Mouse (Mus musculus): Measurements from ENCODE around the gene Aldh18a1. TPM values are rescaled to one million over a fixed set of nuclear protein-coding genes. Genes with fewer than 3 reads are reported as not detected.

The Aldh18a1 gene
- polyA plus RNA-seq, 1 experiment from 2014 or later, result 62.7 TPM

DNA sequence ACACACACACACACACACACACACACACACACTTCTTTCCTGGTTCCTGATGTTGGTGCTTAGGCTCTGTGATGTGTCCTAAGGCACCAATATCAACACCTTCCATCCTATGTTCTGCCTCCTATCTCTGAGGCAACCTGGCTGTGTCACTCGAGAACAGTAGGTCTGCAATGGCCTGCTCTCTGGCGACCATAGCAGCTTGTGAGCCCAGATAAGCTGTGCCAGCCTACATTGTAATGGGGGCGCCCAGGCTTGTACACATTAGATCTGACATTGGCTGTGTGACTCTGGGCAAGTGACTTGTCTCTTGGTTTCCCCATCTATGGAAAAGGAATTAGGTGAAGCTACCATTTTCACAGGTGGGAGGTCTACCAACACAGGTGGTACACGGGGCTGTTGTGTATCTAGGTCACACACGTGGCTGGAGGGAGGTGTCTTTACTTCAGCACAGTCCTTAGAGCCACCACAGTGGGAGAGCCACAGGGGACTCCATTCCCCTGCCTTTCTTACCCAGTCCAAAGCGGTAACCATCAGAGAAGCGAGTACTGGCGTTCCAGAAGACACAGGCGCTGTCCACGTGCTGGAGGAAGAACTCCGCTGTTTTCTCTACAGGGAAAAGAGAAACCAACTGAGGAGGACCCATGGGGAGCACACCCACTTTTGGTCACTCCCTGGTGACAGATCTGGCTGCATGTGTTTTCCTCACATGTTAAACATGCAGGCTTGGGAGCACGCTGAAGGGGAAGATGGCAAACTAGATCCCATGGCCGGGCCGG is 35.1 kb downstream of the Aldh18a1 start:
- Histone ChIP-seq H3K4me2 (replicated peaks; ENCODE audit: low read depth, low read length) (no peak overlapping the region), H3K9ac (ENCODE audit: low read depth, low read length) (no peak overlapping the region), H3K4me3 (ENCODE audit: low read depth, low read length) (no peak overlapping the region), H3K4me1 (replicated peaks; ENCODE audit: control insufficient read depth, insufficient read depth, low read length) (no peaks in the 10 kb centered on the region), H3K36me3 (ENCODE audit: control insufficient read depth, insufficient read depth, low read length) (peaks cover 21% of the 10 kb centered on the region), H3K9me3 (ENCODE audit: control insufficient read depth, low read length) (no peaks in the 10 kb centered on the region), H3K27me3 (ENCODE audit: control insufficient read depth, insufficient read depth, low read length) (no peaks in the 10 kb centered on the region), H3K27ac (ENCODE audit: low read depth, low read length) (no peak overlapping the region)
- 95% methylated on average over 14 of the region's 14 CpGs for WGBS
- ATAC-seq (ENCODE audit: low FRiP score) (no peak), DNase-seq (ENCODE audit: low spot score) (no peak)

DNA sequence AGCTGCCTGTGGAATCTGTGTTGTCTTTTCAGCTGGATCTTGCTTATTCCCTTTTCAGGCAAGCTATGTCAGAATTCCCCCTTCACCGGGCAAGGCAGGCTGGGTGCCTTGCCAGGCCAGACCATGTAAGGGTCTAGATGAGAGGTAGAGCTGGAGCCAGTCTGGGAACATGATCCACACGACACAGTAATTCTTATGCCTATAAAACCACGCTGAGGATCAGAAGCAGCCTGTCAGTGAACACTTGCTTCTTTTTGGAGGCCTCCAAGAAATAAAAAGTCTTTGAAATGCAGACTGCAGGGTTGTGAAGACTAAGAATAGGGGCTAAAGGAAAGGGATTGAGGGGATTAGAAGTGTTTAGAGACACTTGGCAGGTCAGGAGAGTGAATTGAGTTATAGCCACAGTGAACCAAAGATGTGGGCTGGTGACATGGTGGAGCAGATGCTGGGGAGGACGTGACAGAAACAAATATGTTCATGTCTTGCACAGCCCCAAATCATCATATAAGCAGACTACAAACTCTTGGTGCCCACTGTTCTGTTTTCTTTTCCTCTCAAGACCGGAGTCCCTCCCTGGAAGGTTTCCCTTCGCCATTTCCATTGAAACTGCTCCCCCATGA is 38.6 kb downstream of the Aldh18a1 start:
- WGBS, result 72% methylated on average over 6 of the region's 6 CpGs
- H3K27ac ChIP-seq (ENCODE audit: low read depth, low read length), result no peak overlapping the region
- no peak overlapping the region for H3K4me3 ChIP-seq (ENCODE audit: low read depth, low read length)
- no peaks in the 10 kb centered on the region for H3K4me1 ChIP-seq (replicated peaks; ENCODE audit: control insufficient read depth, insufficient read depth, low read length)
- H3K36me3 ChIP-seq (ENCODE audit: control insufficient read depth, insufficient read depth, low read length), result peaks cover 9% of the 10 kb centered on the region; the same call in 1 of the 2 replicates
- no peaks in the 10 kb centered on the region for H3K9me3 ChIP-seq (ENCODE audit: control insufficient read depth, low read length)
- ATAC-seq (ENCODE audit: low FRiP score) (no peak), DNase-seq (ENCODE audit: low spot score) (no peak)
- no peaks in the 10 kb centered on the region for H3K27me3 ChIP-seq (ENCODE audit: control insufficient read depth, insufficient read depth, low read length)
- H3K4me2 ChIP-seq (replicated peaks; ENCODE audit: low read depth, low read length), result no peak overlapping the region
- no peak overlapping the region for H3K9ac ChIP-seq (ENCODE audit: low read depth, low read length)

DNA sequence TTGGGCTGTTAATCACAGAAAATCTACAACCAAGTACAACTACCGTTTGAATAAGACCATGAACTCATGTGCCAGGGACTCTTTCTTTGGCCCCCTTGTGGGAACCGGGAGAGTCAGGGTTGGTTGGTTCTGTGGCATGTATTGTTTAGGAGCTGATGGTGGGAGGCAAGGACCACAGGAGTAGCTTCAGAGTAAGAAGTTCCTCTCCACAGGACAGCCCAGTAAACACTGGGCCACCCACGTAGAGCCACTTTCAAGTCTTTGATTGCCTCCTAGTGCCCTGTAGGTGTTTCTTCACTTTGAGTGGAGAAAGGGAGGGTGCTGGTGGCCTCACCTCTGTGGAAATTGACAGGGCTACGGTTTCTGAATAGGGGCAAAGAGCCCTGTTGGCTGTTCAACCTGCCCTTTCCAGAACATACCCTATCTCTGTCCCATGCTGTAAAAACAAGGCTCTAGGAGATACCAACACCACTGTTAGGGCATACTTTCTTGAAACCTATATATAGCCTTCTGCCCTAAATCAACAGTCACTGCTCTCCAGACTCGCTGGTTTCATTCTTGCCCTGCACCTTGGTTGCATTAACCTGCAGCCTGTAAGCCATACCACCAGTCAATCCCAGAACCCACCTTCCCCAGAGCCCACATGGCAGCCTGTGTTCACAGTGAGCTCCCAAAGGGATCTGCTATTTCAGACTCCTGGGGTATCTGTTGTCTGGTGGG is 39.3 kb downstream of the Aldh18a1 start:
- DNase-seq (ENCODE audit: low spot score), result peak; percentile 18
- Histone ChIP-seq H3K4me3 (ENCODE audit: low read depth, low read length) (no peak overlapping the region), H3K9ac (ENCODE audit: low read depth, low read length) (no peak overlapping the region), H3K4me2 (replicated peaks; ENCODE audit: low read depth, low read length) (no peak overlapping the region), H3K9me3 (ENCODE audit: control insufficient read depth, low read length) (no peaks in the 10 kb centered on the region), H3K27ac (ENCODE audit: low read depth, low read length) (no peak overlapping the region), H3K27me3 (ENCODE audit: control insufficient read depth, insufficient read depth, low read length) (no peaks in the 10 kb centered on the region), H3K4me1 (replicated peaks; ENCODE audit: control insufficient read depth, insufficient read depth, low read length) (no peaks in the 10 kb centered on the region), H3K36me3 (ENCODE audit: control insufficient read depth, insufficient read depth, low read length) (0 out of 2 replicates have a peak, but pooled peaks cover 4% of the 10 kb centered on the region)
- ATAC-seq (ENCODE audit: low FRiP score), result no peak
- WGBS, result 31% methylated on average over 5 of the region's 5 CpGs

DNA sequence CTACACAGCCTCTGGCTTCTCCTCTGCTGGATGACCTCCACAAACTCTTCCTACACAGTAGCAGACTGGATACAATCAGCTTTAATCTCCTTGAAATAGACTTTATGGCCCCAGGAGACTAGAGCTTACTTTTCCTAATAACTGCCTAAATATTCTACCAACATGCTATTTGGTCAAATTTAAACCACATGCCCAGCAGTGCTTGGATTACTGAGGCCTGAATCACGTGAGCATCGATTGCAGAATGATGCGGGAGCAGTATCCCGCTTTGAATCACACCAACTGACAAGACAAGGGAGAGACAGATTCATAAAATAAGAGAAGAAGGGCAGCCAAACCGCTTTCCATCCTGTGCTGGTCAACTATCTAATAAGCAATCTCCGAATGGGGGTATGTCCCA is 39.9 kb downstream of the Aldh18a1 start:
- ATAC-seq (ENCODE audit: low FRiP score) (no peak), DNase-seq (ENCODE audit: low spot score) (no peak)
- whole genome bisulfite sequencing, result 82% methylated on average over 6 of the region's 6 CpGs
- no peak overlapping the region for H3K9ac ChIP-seq (ENCODE audit: low read depth, low read length)
- no peaks in the 10 kb centered on the region for H3K9me3 ChIP-seq (ENCODE audit: control insufficient read depth, low read length)
- H3K4me2 ChIP-seq (replicated peaks; ENCODE audit: low read depth, low read length), result no peak overlapping the region
- 0 out of 2 replicates have a peak, but pooled peaks cover 1% of the 10 kb centered on the region for H3K36me3 ChIP-seq (ENCODE audit: control insufficient read depth, insufficient read depth, low read length)
- no peaks in the 10 kb centered on the region for H3K4me1 ChIP-seq (replicated peaks; ENCODE audit: control insufficient read depth, insufficient read depth, low read length)
- H3K27me3 ChIP-seq (ENCODE audit: control insufficient read depth, insufficient read depth, low read length), result no peaks in the 10 kb centered on the region
- no peak overlapping the region for H3K27ac ChIP-seq (ENCODE audit: low read depth, low read length)
- H3K4me3 ChIP-seq (ENCODE audit: low read depth, low read length), result no peak overlapping the region

DNA sequence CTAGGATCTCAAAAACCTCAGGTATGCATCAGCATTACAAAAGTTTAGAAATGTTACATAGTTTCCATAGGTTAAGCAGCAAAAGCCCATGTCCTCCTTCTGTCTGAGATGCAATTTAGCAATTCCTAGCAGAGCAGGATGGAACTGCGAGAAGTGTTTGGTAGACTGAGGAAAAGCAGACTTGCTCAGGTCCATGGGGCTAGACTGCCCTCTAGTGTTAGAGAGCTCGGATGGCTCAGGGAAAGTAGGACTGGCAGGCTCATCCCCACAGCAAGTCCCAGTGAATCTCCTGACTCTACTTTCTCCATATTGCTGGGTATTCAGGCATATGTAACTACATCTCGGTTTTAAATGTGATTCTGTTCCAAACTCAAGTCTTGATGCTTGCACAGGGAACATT is 43.4 kb downstream of the Aldh18a1 start:
- ATAC-seq (ENCODE audit: low FRiP score) (peak; percentile 73; the same call in 1 of the 2 replicates), DNase-seq (ENCODE audit: low spot score) (peak; percentile 84)
- Histone ChIP-seq H3K4me3 (ENCODE audit: low read depth, low read length) (no peak overlapping the region), H3K27ac (ENCODE audit: low read depth, low read length) (no peak overlapping the region), H3K27me3 (ENCODE audit: control insufficient read depth, insufficient read depth, low read length) (no peaks in the 10 kb centered on the region), H3K36me3 (ENCODE audit: control insufficient read depth, insufficient read depth, low read length) (no peaks in the 10 kb centered on the region), H3K9me3 (ENCODE audit: control insufficient read depth, low read length) (no peaks in the 10 kb centered on the region), H3K4me2 (replicated peaks; ENCODE audit: low read depth, low read length) (no peak overlapping the region), H3K4me1 (replicated peaks; ENCODE audit: control insufficient read depth, insufficient read depth, low read length) (no peaks in the 10 kb centered on the region), H3K9ac (ENCODE audit: low read depth, low read length) (no peak overlapping the region)
- WGBS, result 15% methylated on average over 3 of the region's 3 CpGs

DNA sequence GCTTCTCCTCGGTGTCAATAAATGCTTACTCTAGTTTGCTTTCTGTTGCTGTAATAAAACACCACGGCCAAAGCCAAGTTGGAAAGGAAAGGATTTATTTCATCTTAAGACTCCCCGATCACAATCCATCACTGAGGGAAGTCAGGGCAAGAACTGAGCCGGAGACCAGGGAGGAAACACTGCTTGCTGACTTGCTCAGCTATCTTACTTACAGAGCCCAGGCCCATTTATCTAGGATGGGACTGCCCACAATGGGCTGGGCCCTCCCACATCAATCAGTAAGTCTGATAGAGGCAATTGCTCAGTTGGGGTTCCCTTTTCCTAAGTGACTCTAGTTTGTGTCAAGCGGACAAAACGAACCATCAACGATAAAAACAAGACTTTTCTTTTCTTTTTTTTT is 45.5 kb downstream of the Aldh18a1 start:
- ATAC-seq (ENCODE audit: low FRiP score) (no peak), DNase-seq (ENCODE audit: low spot score) (no peak)
- WGBS, result 86% methylated on average over 7 of the region's 7 CpGs
- Histone ChIP-seq H3K27ac (ENCODE audit: low read depth, low read length) (no peak overlapping the region), H3K4me2 (replicated peaks; ENCODE audit: low read depth, low read length) (no peak overlapping the region), H3K9ac (ENCODE audit: low read depth, low read length) (no peak overlapping the region), H3K27me3 (ENCODE audit: control insufficient read depth, insufficient read depth, low read length) (no peaks in the 10 kb centered on the region), H3K4me1 (replicated peaks; ENCODE audit: control insufficient read depth, insufficient read depth, low read length) (no peaks in the 10 kb centered on the region), H3K36me3 (ENCODE audit: control insufficient read depth, insufficient read depth, low read length) (no peaks in the 10 kb centered on the region), H3K9me3 (ENCODE audit: control insufficient read depth, low read length) (no peaks in the 10 kb centered on the region), H3K4me3 (ENCODE audit: low read depth, low read length) (no peak overlapping the region)

DNA sequence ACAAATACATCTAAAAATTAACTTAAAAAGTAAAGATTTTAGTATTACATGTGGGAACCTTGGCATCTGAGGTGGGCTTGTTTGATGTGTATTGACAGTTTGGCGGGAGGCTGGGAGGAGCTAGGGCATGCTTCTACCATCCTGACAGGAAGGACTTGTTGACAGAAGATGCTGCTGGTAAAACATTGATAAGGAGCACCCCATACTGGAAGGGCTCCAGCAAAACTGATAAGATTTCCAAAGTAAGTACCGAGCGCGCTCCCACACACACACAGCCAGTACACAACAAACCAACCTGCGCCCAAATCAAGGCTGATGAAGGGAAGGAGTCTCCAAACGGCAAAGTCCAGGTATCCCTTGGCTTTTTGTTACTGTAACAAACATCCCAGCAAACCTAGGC is 51.7 kb downstream of the Aldh18a1 start:
- Histone ChIP-seq H3K27me3 (ENCODE audit: control insufficient read depth, insufficient read depth, low read length) (no peaks in the 10 kb centered on the region), H3K9me3 (ENCODE audit: control insufficient read depth, low read length) (no peaks in the 10 kb centered on the region), H3K4me3 (ENCODE audit: low read depth, low read length) (no peak overlapping the region), H3K27ac (ENCODE audit: low read depth, low read length) (no peak overlapping the region), H3K36me3 (ENCODE audit: control insufficient read depth, insufficient read depth, low read length) (no peaks in the 10 kb centered on the region), H3K4me1 (replicated peaks; ENCODE audit: control insufficient read depth, insufficient read depth, low read length) (no peaks in the 10 kb centered on the region), H3K4me2 (replicated peaks; ENCODE audit: low read depth, low read length) (no peak overlapping the region), H3K9ac (ENCODE audit: low read depth, low read length) (no peak overlapping the region)
- ATAC-seq (ENCODE audit: low FRiP score) (no peak), DNase-seq (ENCODE audit: low spot score) (no peak)
- WGBS, result 96% methylated on average over 6 of the region's 6 CpGs

DNA sequence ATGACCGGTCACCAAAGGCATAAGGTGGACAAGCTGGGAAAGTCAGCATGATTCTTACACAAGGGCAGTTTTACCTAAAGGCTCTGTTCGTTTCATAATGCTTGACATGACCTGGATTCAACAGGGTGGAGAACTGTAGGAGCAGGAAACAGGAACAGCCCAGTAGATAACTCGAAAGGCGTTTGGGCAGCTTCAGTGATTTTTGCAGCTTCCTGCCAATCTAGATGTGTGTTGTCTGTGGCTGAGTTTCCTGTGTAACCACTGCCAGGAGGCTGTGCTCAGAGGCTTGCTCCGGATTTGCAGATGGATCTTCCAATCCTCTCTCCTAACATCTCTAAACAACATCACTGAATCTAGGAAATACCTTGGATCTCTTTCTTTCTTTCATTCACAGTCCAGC is 55.7 kb downstream of the Aldh18a1 start:
- Histone ChIP-seq H3K4me2 (replicated peaks; ENCODE audit: low read depth, low read length) (no peak overlapping the region), H3K36me3 (ENCODE audit: control insufficient read depth, insufficient read depth, low read length) (no peaks in the 10 kb centered on the region), H3K9me3 (ENCODE audit: control insufficient read depth, low read length) (no peaks in the 10 kb centered on the region), H3K27ac (ENCODE audit: low read depth, low read length) (no peak overlapping the region), H3K4me1 (replicated peaks; ENCODE audit: control insufficient read depth, insufficient read depth, low read length) (no peaks in the 10 kb centered on the region), H3K9ac (ENCODE audit: low read depth, low read length) (no peak overlapping the region), H3K27me3 (ENCODE audit: control insufficient read depth, insufficient read depth, low read length) (no peaks in the 10 kb centered on the region), H3K4me3 (ENCODE audit: low read depth, low read length) (no peak overlapping the region)
- WGBS, result 87% methylated on average over 5 of the region's 5 CpGs
- DNase-seq (ENCODE audit: low spot score) (no peak), ATAC-seq (ENCODE audit: low FRiP score) (no peak)
